8 mouse cellular contexts compared by ENCODE assay signal in the genomic region with DNA sequence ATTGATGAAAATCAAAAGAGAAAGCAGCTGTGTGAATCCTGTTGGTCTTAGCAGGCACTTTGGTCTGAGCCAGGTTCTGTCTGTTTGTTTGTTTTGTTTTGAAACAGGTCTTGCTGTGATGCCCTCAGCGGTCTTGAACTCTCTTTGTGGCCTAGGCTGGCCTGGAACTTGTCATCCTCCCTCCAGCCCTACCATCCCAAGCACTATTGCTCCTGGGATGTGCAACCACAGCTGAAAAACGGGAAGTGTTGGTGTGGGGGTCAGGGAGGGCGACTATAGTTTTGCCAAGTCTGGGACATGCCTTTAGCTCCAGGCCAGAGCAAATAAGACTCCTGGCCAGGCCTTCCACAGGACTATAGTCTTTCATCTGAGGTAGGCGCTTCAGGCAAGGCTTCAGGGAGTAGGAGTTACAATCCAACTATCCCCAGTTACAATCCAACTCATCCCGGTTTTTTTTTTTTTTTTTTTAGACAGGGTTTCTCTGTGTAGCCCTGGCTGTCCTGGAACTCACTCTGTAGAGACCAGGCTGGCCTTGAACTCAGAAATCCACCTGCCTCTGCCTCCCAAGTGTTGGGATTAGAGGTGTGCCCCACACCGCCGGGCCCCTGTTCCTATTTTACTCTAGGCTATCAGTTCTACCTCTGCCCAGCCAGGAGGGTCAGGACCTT. TPM values are rescaled to one million over a fixed set of nuclear protein-coding genes. Genes with fewer than 3 reads are reported as not detected.
DNase-seq lines count a peak whose midpoint lies in the region; ATAC-seq and TF ChIP-seq lines count a peak whose summit lies in the region.

No protein-coding gene starts in this region.

- H3K9ac ChIP-seq in heart, adult 2 months (ENCODE audit: low read depth, low read length): peak overlapping the region; percentile 80
- peak overlapping the region; percentile 97 for H3K9ac ChIP-seq in ES-E14 (ENCODE audit: insufficient read depth, low read depth, low read length, poor library complexity, severe bottlenecking)
- peak overlapping the region; percentile 66 for H3K9ac ChIP-seq in heart, embryonic 15.5 days
- peak overlapping the region; percentile 86 for H3K9ac ChIP-seq in liver, postnatal 0 days (replicated peaks)

- no peak for TF ChIP-seq CTCF in heart, adult 2 months (IDR thresholded peaks at IDR 0.05)
- no peak for TF ChIP-seq CTCF in liver, postnatal 0 days (IDR thresholded peaks at IDR 0.05; ENCODE audit: low read depth)

- peak overlapping the region; percentile 73 for H3K4me2 ChIP-seq in heart, embryonic 15.5 days
- peak overlapping the region; percentile 84 for H3K4me2 ChIP-seq in liver, postnatal 0 days (ENCODE audit: low read depth, low read length)

- peaks cover 1% of the 10 kb centered on the region; the same call in 1 of the 2 replicates for H3K79me2 ChIP-seq in heart, adult 2 months (replicated peaks; ENCODE audit: control insufficient read depth, insufficient read depth, low read length)

- TF ChIP-seq POLR2A in heart, adult 2 months (IDR thresholded peaks at IDR 0.05; ENCODE audit: insufficient read depth, low read depth, low read length): no peak

- no peak for DNase-seq in heart, adult 2 months
- DNase-seq in heart, postnatal 25 days (ENCODE audit: low spot score): no peak
- DNase-seq in ES-E14 (ENCODE audit: low read depth, low spot score): no peak
- DNase-seq in liver, postnatal 0 days: peak; percentile 42
- DNase-seq in right cerebral cortex, postnatal 36 days (ENCODE audit: low spot score in 2 of 2): no peak
- no peak for DNase-seq in retina, postnatal 1 day
- DNase-seq in layer of hippocampus, postnatal 14 days (ENCODE audit: low spot score in 2 of 2): no peak

- H3K36me3 ChIP-seq in heart, adult 2 months (ENCODE audit: control insufficient read depth, insufficient read depth, low read length): peaks cover 11% of the 10 kb centered on the region
- H3K36me3 ChIP-seq in ES-E14 (ENCODE audit: control insufficient read depth, insufficient read depth, low read length, poor library complexity, severe bottlenecking): peaks cover 17% of the 10 kb centered on the region
- no peaks in the 10 kb centered on the region for H3K36me3 ChIP-seq in heart, embryonic 15.5 days
- peaks cover 10% of the 10 kb centered on the region for H3K36me3 ChIP-seq in liver, postnatal 0 days (replicated peaks; ENCODE audit: insufficient read depth, low read length)

- H3K27me3 ChIP-seq in heart, adult 2 months (ENCODE audit: control insufficient read depth, insufficient read depth, low read length): no peaks in the 10 kb centered on the region
- no peaks in the 10 kb centered on the region for H3K27me3 ChIP-seq in heart, embryonic 15.5 days
- H3K27me3 ChIP-seq in liver, postnatal 0 days (ENCODE audit: insufficient read depth, low read length): no peaks in the 10 kb centered on the region

- H3K4me3 ChIP-seq in heart, adult 2 months: peak overlapping the region; percentile 58
- H3K4me3 ChIP-seq in ES-E14 (ENCODE audit: insufficient read depth in 1 of 2, low read depth in 1 of 2, low read length in 2 of 2, poor library complexity in 1 of 2, severe bottlenecking in 1 of 2): peak overlapping the region; percentile 85 to 99
- peak overlapping the region; percentile 58 for H3K4me3 ChIP-seq in heart, embryonic 15.5 days
- peak overlapping the region; percentile 80 for H3K4me3 ChIP-seq in liver, postnatal 0 days (ENCODE audit: low read depth, low read length)

- intact Hi-C loops in heart, adult 2 months (cut with DNase I): no loop called here
- intact Hi-C loops in heart, postnatal 25 days (cut with DNase I): no loop called here

- in situ Hi-C loops in ES-E14 (cut with MboI; ENCODE audit: low sequenced_read_pairs in 2 of 2, unreplicated experiment in 2 of 2): no loop called here

- H3K9me3 ChIP-seq in ES-E14 (ENCODE audit: control insufficient read depth, insufficient read depth, low read depth, low read length): no peaks in the 10 kb centered on the region
- H3K9me3 ChIP-seq in heart, embryonic 15.5 days (replicated peaks): no peaks in the 10 kb centered on the region
- H3K9me3 ChIP-seq in liver, postnatal 0 days (ENCODE audit: low read length): no peaks in the 10 kb centered on the region

- ATAC-seq in heart, embryonic 15.5 days (replicated peaks; ENCODE audit: insufficient number of reproducible peaks, insufficient read depth, low FRiP score, low read depth): no peak
- no peak for ATAC-seq in liver, postnatal 0 days

- WGBS in heart, adult 2 months: 10% methylated on average over 7 of the region's 7 CpGs
- WGBS in heart, embryonic 15.5 days: 20% methylated on average over 7 of the region's 7 CpGs
- WGBS in liver, postnatal 0 days (ENCODE audit: insufficient replicate concordance): 5% methylated on average over 7 of the region's 7 CpGs

- peaks cover 14% of the 10 kb centered on the region for H3K4me1 ChIP-seq in heart, adult 2 months (ENCODE audit: control insufficient read depth, insufficient read depth, low read length)
- peaks cover 5 to 19% of the 10 kb centered on the region in 2 experiments; a peak in 3 of 4 replicates for H3K4me1 ChIP-seq in ES-E14 (ENCODE audit: control insufficient read depth in 2 of 2, insufficient read depth in 2 of 2, low read length in 2 of 2, poor library complexity in 1 of 2)
- H3K4me1 ChIP-seq in heart, embryonic 15.5 days (replicated peaks): peaks cover 52% of the 10 kb centered on the region
- H3K4me1 ChIP-seq in liver, postnatal 0 days (ENCODE audit: insufficient read depth): peaks cover 26% of the 10 kb centered on the region

- H3K27ac ChIP-seq in heart, adult 2 months: peak overlapping the region; percentile 86
- H3K27ac ChIP-seq in ES-E14 (ENCODE audit: insufficient read depth, low read depth, low read length, poor library complexity, severe bottlenecking): peak overlapping the region; percentile 99
- peak overlapping the region; percentile 95 for H3K27ac ChIP-seq in heart, embryonic 15.5 days
- H3K27ac ChIP-seq in liver, postnatal 0 days (ENCODE audit: low read depth): peak overlapping the region; percentile 95

- no peak for TF ChIP-seq EP300 in heart, adult 2 months (IDR thresholded peaks at IDR 0.05; ENCODE audit: insufficient read depth, low read depth, low read length)
- TF ChIP-seq EP300 in liver, postnatal 0 days (IDR thresholded peaks at IDR 0.05; ENCODE audit: low read depth): no peak

TF ChIP-seq in ES-E14, 5 proteins besides CTCF, POLR2A, EP300 and RAD21:
- TF ChIP-seq ZC3H11A (IDR thresholded peaks at IDR 0.05; ENCODE audit: borderline replicate concordance, low read depth, low read length) (no peak), HCFC1 (IDR thresholded peaks at IDR 0.05; ENCODE audit: borderline replicate concordance, insufficient read depth, low read length) (no peak), CHD2 (IDR thresholded peaks at IDR 0.05; ENCODE audit: low read depth, low read length) (no peak), ZNF384 (IDR thresholded peaks at IDR 0.05; ENCODE audit: low read depth, low read length) (no peak), MAFK (IDR thresholded peaks at IDR 0.05; ENCODE audit: insufficient read depth, low read depth, low read length) (no peak)

RNA-seq across cellular contexts. Expression of a gene that starts 0.7 kb away (rescaled TPM):
- total RNA-seq in heart, adult 2 months (2021): 1 to 10 TPM; 7.5 to 8.2 TPM
- 10.4 and 10.5 TPM in 2 replicates for polyA plus RNA-seq in heart, adult 2 months (2012; rRNA removed)
- 10 to 100 TPM in 1 of 2 experiments, 1 to 10 TPM in 1; 10.0 to 12.6 TPM for total RNA-seq in heart, postnatal 25 days (2021)
- 72.6 and 112 TPM in 2 replicates for total RNA-seq in ES-E14 (2012; rRNA removed)
- 10.0 and 15.8 TPM in 2 replicates for polyA plus RNA-seq in heart, embryonic 15.5 days (2015; fragmentation: Nextera tagmentation; extraction: Ambion mirVana)
- 8.4 and 8.5 TPM in 2 replicates for polyA plus RNA-seq in liver, postnatal 0 days (2015; fragmentation: Nextera tagmentation; extraction: Ambion mirVana)
- 1 to 10 TPM; 8.5 to 9.8 TPM for total RNA-seq in layer of hippocampus, postnatal 14 days (2021)

RNA-seq across cellular contexts. Expression of a gene that starts 4.1 kb away (rescaled TPM):
- total RNA-seq in heart, adult 2 months (2021): 1 to 10 TPM; 9.2 to 9.6 TPM
- 23.4 and 29.4 TPM in 2 replicates for polyA plus RNA-seq in heart, adult 2 months (2012; rRNA removed)
- total RNA-seq in heart, postnatal 25 days (2021): 10 to 100 TPM; 10.3 to 13.5 TPM
- 51.7 and 95.7 TPM in 2 replicates for total RNA-seq in ES-E14 (2012; rRNA removed)
- polyA plus RNA-seq in heart, embryonic 15.5 days (2015; fragmentation: Nextera tagmentation; extraction: Ambion mirVana): 25.2 and 28.6 TPM in 2 replicates
- 5.6 and 6.7 TPM in 2 replicates for polyA plus RNA-seq in liver, postnatal 0 days (2015; fragmentation: Nextera tagmentation; extraction: Ambion mirVana)
- total RNA-seq in layer of hippocampus, postnatal 14 days (2021): 10 to 100 TPM; 78.5 to 79.8 TPM

RNA-seq across cellular contexts. Expression of a gene that starts 44.8 kb away (rescaled TPM):
- under 1 TPM; 0.57 to 0.96 TPM for total RNA-seq in heart, adult 2 months (2021)
- 0.61 and 1.8 TPM in 2 replicates for polyA plus RNA-seq in heart, adult 2 months (2012; rRNA removed)
- total RNA-seq in heart, postnatal 25 days (2021): 1 to 10 TPM; 1.0 to 1.2 TPM
- 7.8 and 12.8 TPM in 2 replicates for total RNA-seq in ES-E14 (2012; rRNA removed)
- 0.20 TPM in 1 of 2 replicates, not detected in the other for polyA plus RNA-seq in heart, embryonic 15.5 days (2015; fragmentation: Nextera tagmentation; extraction: Ambion mirVana)
- polyA plus RNA-seq in liver, postnatal 0 days (2015; fragmentation: Nextera tagmentation; extraction: Ambion mirVana): not detected in 2 replicates
- 100 to 1,000 TPM; 193 to 208 TPM for total RNA-seq in layer of hippocampus, postnatal 14 days (2021)

RNA-seq across cellular contexts. Expression of a gene that starts 44.8 kb away (rescaled TPM):
- total RNA-seq in heart, adult 2 months (2021): 10 to 100 TPM; 19.1 to 29.8 TPM
- 100.0 and 139 TPM in 2 replicates for polyA plus RNA-seq in heart, adult 2 months (2012; rRNA removed)
- total RNA-seq in heart, postnatal 25 days (2021): 10 to 100 TPM; 31.4 to 33.0 TPM
- 0.22 and 0.26 TPM in 2 replicates for total RNA-seq in ES-E14 (2012; rRNA removed)
- polyA plus RNA-seq in heart, embryonic 15.5 days (2015; fragmentation: Nextera tagmentation; extraction: Ambion mirVana): 28.4 and 49.0 TPM in 2 replicates
- 2.9 and 3.0 TPM in 2 replicates for polyA plus RNA-seq in liver, postnatal 0 days (2015; fragmentation: Nextera tagmentation; extraction: Ambion mirVana)
- 10 to 100 TPM; 10.8 to 15.5 TPM for total RNA-seq in layer of hippocampus, postnatal 14 days (2021)

Comparison
In these comparisons a context has a peak if more than half of its experiments do, and no peak if none do; other contexts are left out.
1. RNA of a gene that starts 44.8 kb away (total RNA-seq): 193 to 208 TPM in layer of hippocampus, postnatal 14 days; 7.8 to 12.8 TPM in ES-E14, 1.0 to 1.2 TPM in heart, postnatal 25 days and 0.57 to 0.96 TPM in heart, adult 2 months; every median in the first group is over 10 times any median in the second.
2. Peak in every context shown above with its lines, with median percentiles within 50 percentile points of each other: H3K27ac ChIP-seq, H3K4me3 ChIP-seq and H3K9ac ChIP-seq.